Mouse (Mus musculus) olfactory bulb, adult 2 months (tissue): Measurements from ENCODE around the gene Prss43.

Source experiments
- CTCF ChIP-seq: fragments of 200-500 bp; IDR thresholded peaks from 2 replicates; pipeline ENCODE4 v1.5.1; 2012; ENCODE audit warnings: low read depth, mild to moderate bottlenecking, low read length, moderate library complexity; ENCODE audit not compliant: insufficient read depth
- POLR2A ChIP-seq: fragments of 200-500 bp; IDR thresholded peaks from 2 replicates; pipeline ENCODE4 v1.6.1; 2012; ENCODE audit warnings: mild to moderate bottlenecking, low read depth, low read length, moderate library complexity; ENCODE audit not compliant: insufficient read depth

GRCm38 (mm10) chr9:110803294-110803693 lies 23.2 kb upstream of the Prss43 start:
- no peak for TF ChIP-seq CTCF
- no peak for TF ChIP-seq POLR2A
